Mouse (Mus musculus) kidney, adult 2 months (tissue): ENCODE measurements around the gene Flot1.

Experiments
- CTCF ChIP-seq: fragments of 200-500 bp; conservative IDR thresholded peaks from 2 replicates; pipeline ENCODE4 v1.5.1; 2011; ENCODE audit warnings: low read depth, mild to moderate bottlenecking, control low read depth, low read length, moderate library complexity, mixed read lengths; ENCODE audit not compliant: insufficient read depth, insufficient read length
- POLR2A ChIP-seq: fragments of 200-500 bp; IDR thresholded peaks from one replicate; pipeline ENCODE4 v1.6.1; 2011; ENCODE audit warnings: low read depth, low read length, control low read depth

DNA sequence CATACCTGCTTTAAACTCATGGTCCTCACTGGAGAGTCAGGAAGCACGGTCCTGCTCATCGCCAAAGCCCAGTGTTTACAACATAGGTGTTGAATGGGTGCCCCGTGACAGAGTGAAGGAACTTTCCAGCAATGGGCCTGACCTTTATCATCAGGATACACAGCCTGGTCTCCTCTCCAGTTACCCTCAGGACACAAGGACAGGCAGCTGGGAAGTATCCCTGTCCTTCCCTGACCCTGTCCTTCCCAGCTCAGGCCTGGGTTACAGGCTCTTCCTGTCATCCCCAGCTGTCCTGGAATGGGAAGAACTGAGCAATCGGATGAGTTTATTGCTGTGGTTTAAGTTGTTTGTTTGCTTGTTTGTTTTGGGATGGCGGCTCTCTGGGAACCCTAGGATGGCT is 40.1 kb upstream of the Flot1 start:
- TF ChIP-seq POLR2A, result no peak
- no peak for TF ChIP-seq CTCF
